Mouse (Mus musculus): Measurements from ENCODE around the gene Kcnma1.

Gene Kcnma1

GRCm38 (mm10) chr14:24014391-24014790, at the start of gene Kcnma1:
Kcnma1 (minus strand) TSS chr14:24014491.
- no peak for DNase-seq (ENCODE audit: low read depth, low spot score)

DNA sequence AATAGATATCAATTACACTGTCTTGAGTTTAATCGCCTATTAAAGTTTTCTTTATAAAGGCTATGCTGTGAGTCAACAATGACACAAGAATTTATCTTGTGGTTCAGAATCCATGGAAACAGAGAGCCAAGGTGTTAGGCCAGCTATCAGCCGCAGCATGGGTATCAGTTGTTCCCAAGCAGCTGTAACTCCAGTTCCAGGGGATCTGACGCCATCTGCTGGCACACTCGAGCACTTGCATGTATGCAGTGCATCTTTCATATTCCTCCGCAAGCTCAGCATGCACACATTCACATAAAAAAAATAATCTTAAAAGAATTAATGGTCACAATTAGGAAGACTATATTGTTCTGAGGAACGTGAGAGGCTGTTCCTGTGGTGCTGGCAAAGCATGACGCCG, 45.5 kb upstream of the Kcnma1 start:
- peak; percentile 69 for DNase-seq (ENCODE audit: low read depth, low spot score)

GRCm38 (mm10) chr14:24059287-24059686, 45.0 kb upstream of the Kcnma1 start:
- no peak for DNase-seq (ENCODE audit: low read depth, low spot score)

DNA sequence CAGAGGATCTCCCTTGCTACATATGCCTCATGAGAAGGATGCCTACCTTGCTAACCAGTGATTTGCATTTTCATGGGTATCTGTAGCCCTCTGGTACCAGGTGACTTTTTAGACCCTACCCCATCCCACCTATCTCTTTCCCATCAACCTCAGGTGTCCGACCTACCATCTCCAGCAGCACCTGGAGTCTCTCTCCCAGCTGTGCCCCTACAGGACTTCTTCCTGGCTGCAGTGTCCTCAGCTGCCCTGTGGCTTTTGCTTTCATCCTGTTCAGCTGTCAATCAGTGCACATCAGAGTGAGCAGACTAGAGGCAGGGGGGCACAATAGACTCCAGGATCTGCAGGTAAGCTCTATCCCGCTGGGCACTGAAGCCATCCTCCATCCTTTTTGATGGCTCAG, 37.5 kb upstream of the Kcnma1 start:
- no peak for DNase-seq (ENCODE audit: low read depth, low spot score)

DNA sequence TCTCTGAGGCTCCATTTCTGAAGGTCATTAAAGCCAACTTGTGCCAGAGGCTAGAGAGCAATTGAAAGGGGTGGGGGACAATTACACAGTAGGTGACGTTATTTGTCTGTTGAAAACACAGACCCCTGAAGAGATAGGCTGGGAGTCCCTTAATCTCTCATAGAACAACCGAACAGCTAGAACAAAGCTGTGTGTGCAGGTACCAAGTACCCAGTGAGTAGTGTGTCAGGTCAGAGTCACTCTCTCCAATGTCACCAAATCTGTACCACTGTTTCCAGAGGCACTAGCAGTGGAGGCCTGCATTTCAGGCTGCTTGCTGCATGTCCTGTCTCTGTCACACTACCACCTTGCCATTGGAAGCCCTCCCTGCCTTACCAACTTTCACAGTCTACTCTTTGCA, 22.3 kb upstream of the Kcnma1 start:
- DNase-seq (ENCODE audit: low read depth, low spot score) = no peak

DNA sequence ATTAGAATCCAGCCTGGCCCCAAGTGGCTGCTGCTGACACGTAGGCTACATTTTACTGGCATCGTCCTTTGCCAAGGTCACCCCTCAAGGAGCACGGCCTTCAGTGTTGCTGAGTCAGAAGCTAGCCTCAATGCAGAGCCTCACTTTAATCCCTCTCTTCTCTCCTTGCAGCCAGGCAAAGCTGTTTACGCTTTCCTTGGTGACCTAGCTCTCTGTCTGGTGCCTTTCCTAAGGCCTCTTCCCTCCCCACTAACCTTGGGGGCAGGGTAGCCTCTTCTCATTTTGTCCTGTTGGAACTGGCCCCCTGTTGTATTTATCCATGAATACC, 21.9 kb upstream of the Kcnma1 start:
- no peak for DNase-seq (ENCODE audit: low read depth, low spot score)

DNA sequence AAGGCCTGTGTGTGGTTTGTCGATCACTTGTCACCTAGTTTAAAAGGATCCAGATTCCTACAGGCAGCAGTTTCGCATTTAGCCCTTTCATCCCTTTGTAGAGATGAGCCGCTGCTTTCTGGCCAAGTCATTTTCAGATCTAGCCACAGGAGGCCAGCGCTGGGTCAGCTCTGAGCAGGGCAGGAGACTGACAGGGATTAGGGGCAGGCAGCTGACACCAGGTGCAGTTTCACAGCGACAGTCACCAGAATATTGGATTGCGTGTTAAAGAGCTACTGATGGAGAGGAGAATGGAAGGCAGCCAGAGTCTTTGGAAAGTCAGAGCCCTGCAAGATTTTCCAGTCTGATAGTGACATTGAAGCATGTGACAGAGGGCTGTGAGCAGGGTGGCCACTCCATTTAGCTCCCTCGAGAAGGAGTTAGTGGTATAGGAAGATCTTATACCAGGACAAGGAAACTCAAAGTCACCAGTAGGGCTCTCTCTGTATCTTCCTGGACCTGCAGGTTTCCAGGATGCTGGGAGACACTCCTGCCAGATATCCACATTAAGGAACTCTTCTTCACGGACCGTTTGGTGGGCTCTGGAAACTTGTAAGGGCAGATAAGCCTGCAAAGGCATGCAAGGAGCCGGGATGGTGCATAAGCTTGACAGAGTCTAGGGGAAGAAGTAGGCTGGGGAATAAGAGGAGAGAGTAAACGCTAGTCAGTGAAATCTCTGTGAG, 21.4 kb upstream of the Kcnma1 start:
- DNase-seq (ENCODE audit: low read depth, low spot score) = no peak

DNA sequence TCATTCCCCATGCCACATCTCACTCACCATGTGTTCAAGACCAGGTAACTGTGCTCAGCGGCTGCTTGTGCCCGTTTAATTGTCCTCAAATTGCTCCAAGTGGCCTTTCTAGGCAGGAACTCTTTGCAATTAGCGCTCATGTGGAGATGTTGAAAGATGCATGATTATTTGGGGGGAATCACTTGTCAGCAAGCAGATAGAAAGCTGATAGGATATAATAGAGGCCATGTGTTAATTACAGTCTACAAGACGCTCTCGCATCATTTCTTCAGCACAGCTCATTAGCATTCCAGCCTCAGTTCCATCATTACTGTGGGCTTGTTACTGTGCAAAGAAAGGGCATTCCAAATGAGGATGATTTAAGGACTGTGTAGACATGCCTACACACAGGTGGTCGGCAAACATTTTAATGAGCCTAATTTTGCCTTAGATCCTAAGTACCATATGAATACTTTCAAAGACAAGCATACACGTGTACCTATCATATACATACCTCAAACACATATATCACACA, 18.6 kb upstream of the Kcnma1 start:
- no peak for DNase-seq (ENCODE audit: low read depth, low spot score)

DNA sequence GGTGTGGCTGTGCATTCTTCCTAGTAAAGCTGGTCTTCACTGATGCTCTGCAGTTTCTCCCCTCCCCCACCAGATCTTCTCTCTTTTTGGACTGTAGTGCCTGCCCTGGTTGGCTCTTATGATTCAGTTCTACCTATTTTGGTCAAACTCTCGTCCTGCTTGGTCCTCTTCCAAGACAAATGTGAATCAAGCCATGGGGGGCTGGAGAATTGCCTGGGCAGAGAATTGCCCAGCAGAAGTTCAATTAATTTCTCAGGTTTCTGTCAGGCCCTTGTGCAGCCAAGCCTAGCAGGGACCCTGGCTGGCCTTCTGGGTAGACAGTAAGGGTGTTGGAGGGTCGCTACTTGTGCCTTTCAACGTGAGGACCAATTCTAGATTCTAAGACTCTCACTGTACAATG, 17.9 kb upstream of the Kcnma1 start:
- DNase-seq (ENCODE audit: low read depth, low spot score) = no peak

- no peak for DNase-seq (ENCODE audit: low read depth, low spot score)
Measured at GRCm38 (mm10) chr14:24020718-24021117, 6.4 kb upstream of the Kcnma1 start.

DNA sequence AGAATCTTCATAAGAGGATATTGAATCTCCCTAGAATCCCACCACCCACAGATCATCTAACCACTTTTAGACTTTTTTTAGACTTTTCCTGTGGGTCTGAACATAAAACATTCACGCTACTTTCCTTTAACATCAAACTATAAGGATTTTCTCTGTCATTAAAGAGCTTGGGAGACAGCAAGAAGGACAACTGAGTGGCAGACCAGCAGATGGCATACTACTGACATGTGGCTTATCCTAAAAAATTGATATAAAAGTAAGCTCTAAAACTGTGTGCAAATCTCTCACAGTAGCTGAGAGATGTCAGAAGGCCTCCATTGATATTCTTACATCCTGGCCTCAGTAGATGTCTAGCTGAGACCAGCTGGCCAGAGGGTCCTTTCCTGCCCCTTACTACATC, 4.3 kb downstream of the Kcnma1 start:
- DNase-seq (ENCODE audit: low read depth, low spot score) = no peak

GRCm38 (mm10) chr14:24008252-24008651, 6.0 kb downstream of the Kcnma1 start:
- DNase-seq (ENCODE audit: low read depth, low spot score) = peak; percentile 68

GRCm38 (mm10) chr14:24006276-24006675, 8.0 kb downstream of the Kcnma1 start:
- DNase-seq (ENCODE audit: low read depth, low spot score) = no peak

DNA sequence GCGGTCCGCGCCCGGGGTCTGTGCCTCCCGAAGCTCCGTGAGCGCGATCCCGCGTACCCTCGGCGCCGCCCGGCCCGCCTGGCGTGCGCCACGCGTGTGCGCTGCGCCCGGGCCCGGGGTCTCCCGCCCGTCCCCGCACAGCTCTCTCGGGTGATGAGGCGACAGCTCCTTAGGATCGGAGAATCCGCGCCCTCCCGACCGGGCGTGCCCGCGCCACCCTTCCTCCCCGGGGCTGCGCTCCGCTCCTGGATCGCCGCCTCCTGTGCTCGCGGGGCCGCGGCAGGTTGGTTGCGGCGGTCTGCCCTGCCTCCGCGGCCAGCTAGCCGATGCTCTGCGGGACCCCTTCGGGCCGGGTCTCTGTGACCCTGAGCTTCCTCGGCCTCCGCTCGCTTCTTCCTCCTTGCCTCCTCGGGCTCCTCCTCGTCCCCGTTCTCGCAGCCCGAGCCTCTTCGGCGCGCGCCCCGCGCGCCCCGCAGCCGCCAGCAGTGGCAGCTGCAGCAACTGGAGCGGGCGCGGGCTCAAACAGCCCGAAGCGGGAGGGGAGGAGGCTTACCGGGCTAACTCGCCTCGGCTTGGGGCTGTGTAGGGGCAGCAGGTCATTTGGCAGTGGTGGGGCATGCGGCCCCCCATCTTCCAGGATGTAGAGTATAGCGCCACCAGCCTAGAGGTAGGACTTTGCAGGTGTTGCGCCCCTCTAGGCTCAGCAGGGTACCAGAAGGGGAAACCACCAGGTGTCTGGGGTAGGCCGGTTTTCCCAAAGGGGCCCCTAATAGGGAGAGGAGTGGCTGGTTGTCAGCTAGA, 9.6 kb downstream of the Kcnma1 start:
- DNase-seq (ENCODE audit: low read depth, low spot score) = peak; percentile 42

DNA sequence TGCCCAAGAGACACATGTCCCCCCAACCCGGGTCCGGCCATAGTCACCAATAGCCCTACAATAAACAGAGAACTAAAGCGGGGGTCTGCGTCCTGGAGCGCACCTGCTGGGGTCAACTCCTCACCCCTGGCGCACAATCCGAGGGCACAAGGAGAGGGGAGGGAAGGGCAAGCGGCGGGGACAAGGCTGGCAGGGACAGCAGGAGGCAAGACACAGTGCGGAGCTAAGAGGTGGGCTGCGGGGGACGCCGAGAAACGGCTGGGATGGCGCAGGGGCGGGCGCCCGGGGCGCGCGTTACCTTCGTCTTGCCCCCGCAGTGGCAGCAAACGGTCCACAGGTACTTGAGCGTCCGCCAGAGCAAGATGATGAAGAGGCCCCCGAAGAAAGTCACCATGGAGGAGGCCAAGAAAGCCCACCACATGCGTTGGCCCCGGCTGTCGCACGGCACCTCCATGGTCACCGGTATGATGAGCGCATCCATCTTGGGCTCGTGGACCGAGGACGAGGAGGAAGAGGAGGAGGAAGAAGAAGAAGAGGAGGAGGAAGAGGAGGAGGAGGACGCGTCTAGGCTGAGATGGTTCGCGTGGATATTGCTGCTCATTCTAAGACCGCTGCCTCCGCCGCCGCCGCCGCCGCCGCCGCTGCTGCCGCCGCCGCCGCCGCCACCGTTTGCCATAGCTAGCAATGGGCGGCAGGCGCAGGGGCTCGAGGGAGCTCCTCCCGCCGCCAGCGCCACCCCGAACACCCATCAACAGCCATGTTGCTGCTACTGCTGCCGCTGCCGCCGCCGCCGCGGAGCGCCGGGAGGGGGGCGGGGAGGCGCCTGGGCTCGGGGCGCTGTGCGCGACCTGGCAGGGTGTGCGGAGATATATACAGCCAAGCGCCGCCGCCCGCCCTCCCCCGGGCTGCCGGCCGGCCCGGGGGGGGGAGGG, 10.6 kb downstream of the Kcnma1 start:
- DNase-seq (ENCODE audit: low read depth, low spot score) = peak; percentile 15

DNA sequence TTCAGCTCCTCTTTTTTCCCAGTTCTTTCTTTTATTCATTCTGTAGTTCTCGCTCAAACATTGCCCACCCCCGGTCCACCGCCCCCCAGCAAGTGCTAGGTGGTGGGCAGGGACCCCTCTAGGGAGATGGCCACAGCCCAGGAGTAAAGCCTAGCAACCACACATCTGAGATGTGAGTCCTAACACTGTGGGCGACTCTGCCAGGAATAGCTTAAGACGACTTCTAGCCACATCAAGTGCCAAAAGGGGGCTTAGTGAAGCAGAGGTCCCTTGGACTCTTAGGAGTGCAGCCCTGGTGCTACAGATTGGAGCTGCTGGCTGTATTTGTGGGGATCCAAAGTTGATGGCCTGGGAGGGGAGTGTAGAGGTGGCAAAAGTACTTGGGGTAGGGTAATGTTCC, 11.6 kb downstream of the Kcnma1 start:
- DNase-seq (ENCODE audit: low read depth, low spot score) = peak; percentile 4

DNA sequence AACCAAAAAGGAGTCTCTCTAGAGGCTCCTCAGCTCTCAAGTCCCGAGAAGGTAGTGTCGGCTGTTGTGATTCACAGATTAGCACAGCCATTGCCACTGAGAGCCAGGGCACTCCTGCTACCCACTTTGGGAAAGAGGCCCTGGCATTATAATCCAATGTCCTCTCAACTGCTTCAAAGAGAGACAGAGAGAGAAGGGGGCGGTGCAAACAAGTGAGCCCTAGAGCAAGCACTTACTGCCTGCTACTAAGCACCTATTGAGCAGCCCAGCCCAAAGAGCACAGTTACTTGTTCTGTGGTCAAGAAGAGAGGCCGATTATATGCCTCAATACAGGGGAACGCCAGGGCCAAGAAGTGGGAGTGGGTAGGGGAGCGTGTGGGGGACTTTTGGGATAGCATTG, 16.4 kb downstream of the Kcnma1 start:
- no peak for DNase-seq (ENCODE audit: low read depth, low spot score)

- no peak for DNase-seq (ENCODE audit: low read depth, low spot score)
Measured at GRCm38 (mm10) chr14:23995831-23996230, 18.5 kb downstream of the Kcnma1 start.

- DNase-seq (ENCODE audit: low read depth, low spot score) = no peak
Measured at GRCm38 (mm10) chr14:23990871-23991270, 23.4 kb downstream of the Kcnma1 start.

GRCm38 (mm10) chr14:23989696-23990095, 24.6 kb downstream of the Kcnma1 start:
- DNase-seq (ENCODE audit: low read depth, low spot score) = no peak

DNA sequence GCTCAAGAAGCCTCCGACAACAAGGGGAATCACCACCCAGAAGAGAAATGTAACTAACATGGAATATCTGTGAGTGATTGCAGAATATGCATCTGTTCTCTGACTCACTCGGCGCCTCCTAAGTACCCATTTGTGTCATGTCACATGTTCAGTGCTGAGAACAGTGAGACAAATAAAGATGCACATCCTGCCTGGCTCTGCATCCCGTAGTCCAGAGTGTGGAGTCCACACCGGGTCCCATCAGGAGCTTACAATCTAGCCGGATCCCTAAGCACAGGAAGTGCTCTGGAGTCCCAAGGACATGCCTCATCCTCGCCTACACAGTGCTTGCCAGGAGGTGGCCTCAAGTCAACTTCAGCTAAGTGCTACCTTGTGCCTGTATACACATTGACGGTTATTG, 32.1 kb downstream of the Kcnma1 start:
- DNase-seq (ENCODE audit: low read depth, low spot score) = no peak

DNA sequence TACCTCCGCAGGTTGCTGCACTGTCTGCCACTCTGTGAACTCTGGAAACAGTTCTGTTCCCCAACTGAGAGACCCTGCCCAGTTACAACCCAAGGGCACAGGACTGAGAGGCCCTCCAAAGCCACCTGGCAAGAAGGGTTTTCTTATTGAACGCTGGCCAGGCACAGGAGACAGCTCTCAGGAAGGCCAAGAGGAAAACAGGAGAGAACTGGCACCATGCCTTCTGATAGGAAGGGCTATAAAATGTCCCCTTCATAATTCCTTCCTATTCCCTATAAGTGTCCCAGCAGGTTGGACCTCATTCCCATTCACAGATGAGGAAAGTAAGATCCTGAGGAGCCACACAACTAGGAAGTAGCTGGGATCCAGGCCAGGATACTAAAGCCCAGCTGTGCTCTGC, 39.6 kb downstream of the Kcnma1 start:
- no peak for DNase-seq (ENCODE audit: low read depth, low spot score)

All from ES-CJ7 (cell line).